Mouse (Mus musculus): ENCODE measurements around the gene Eid2b. TPM values are rescaled to one million over a fixed set of nuclear protein-coding genes. Genes with fewer than 3 reads are reported as not detected.
"Not testable (repeated sequence)": the region's sequence is repeated elsewhere in the genome, so short reads cannot be mapped to it uniquely, and the experiment has no call there.

Gene Eid2b
- 7.9 and 9.6 TPM in 2 replicates for polyA plus RNA-seq (2015; fragmentation: Nextera tagmentation; extraction: Ambion mirVana)

DNA sequence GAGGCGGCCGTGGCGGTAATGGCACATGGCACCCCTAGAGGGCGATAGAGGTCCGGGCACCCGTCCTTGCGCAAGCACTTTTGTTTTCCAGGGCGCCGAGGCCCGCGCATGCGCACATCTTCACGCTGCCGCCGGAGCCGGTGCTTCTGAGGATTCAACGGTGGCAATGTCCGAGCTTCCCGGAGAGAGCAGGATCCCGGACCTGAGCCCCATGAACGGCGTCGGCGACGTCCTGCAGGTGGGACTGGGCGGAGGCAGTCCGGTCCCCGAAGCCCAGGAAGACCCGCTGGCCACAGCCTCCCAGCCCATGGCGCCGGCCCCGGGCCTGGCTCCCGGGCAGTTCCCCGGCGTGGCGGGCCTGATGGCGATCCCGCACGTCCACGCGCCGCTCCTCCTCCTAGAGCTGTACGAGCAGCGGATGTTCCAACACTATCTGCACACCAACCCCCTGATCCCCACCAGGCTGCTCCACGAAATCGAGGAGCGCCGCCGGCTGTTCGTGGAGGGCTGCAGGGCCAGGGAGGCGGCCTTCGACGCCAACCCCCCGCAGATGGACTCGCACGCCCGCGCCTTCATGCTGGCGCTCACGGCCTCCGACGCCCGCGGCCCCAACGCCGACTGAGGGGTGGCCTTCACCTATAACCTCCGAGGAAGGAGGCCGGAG, at the start of gene Eid2b:
Gene Eid2b, plus strand, starts transcription at position 125 of the 664 bp plus-strand sequence.
- ATAC-seq (ENCODE audit: low read depth): peak; percentile 83
- Histone ChIP-seq H3K9ac (ENCODE audit: low read length) (peak within 1 kb of the TSS; percentile 95), H3K27me3 (ENCODE audit: control insufficient read depth, insufficient read depth, low read depth, low read length) (no peaks in the 10 kb centered on the region), H3K9me3 (ENCODE audit: control insufficient read depth, low read length) (no peaks in the 10 kb centered on the region), H3K4me3 (ENCODE audit: low read length) (peak within 1 kb of the TSS; percentile 80), H3K4me1 (replicated peaks; ENCODE audit: control insufficient read depth, insufficient read depth, low read length) (peaks cover 9% of the 10 kb centered on the region), H3K27ac (ENCODE audit: low read length) (peak within 1 kb of the TSS; percentile 52; the same call in 1 of the 2 replicates), H3K4me2 (ENCODE audit: low read depth, low read length) (peak within 1 kb of the TSS; percentile 85), H3K36me3 (ENCODE audit: control insufficient read depth, insufficient read depth, low read length) (no peaks in the 10 kb centered on the region)
- 2% methylated on average over 67 of the region's 68 CpGs for WGBS

DNA sequence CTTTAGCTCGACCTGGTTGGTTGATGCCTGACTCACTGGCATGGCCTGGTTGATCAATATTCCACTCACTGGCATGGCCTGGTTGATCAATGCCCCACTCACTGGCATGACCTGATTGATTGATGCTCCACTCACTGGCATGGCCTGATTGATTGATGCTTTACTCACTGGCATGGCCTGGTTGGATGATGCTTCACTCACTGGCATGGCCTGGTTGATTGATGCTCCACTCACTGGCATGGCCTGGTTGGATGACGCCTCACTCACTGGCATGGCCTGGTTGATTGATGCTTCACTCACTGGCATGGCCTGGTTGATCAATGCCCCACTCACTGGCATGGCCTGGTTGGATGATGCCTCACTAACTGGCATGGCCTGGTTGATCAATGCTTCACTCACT, 33.6 kb upstream of the Eid2b start:
- H3K9ac ChIP-seq (ENCODE audit: low read length); ATAC-seq (ENCODE audit: low read depth); H3K9me3 ChIP-seq (ENCODE audit: control insufficient read depth, low read length); H3K4me2 ChIP-seq (ENCODE audit: low read depth, low read length); H3K4me3 ChIP-seq (ENCODE audit: low read length); H3K36me3 ChIP-seq (ENCODE audit: control insufficient read depth, insufficient read depth, low read length); H3K27ac ChIP-seq (ENCODE audit: low read length); H3K4me1 ChIP-seq (replicated peaks; ENCODE audit: control insufficient read depth, insufficient read depth, low read length); H3K27me3 ChIP-seq (ENCODE audit: control insufficient read depth, insufficient read depth, low read depth, low read length): not testable (repeated sequence)
- 64% methylated on average over 2 of the region's 2 CpGs for WGBS

GRCm38 (mm10) chr7:28248957-28249356, 28.6 kb upstream of the Eid2b start:
- no peak for ATAC-seq (ENCODE audit: low read depth)
- Histone ChIP-seq H3K27me3 (ENCODE audit: control insufficient read depth, insufficient read depth, low read depth, low read length) (no peaks in the 10 kb centered on the region), H3K27ac (ENCODE audit: low read length) (no peak overlapping the region), H3K36me3 (ENCODE audit: control insufficient read depth, insufficient read depth, low read length) (no peaks in the 10 kb centered on the region), H3K4me3 (ENCODE audit: low read length) (no peak overlapping the region), H3K9ac (ENCODE audit: low read length) (no peak overlapping the region), H3K4me2 (ENCODE audit: low read depth, low read length) (no peak overlapping the region), H3K4me1 (replicated peaks; ENCODE audit: control insufficient read depth, insufficient read depth, low read length) (no peaks in the 10 kb centered on the region), H3K9me3 (ENCODE audit: control insufficient read depth, low read length) (peaks cover 4% of the 10 kb centered on the region)
- 81% methylated on average over 3 of the region's 3 CpGs for WGBS

- ATAC-seq (ENCODE audit: low read depth): no peak
- Histone ChIP-seq H3K4me1 (replicated peaks; ENCODE audit: control insufficient read depth, insufficient read depth, low read length) (no peaks in the 10 kb centered on the region), H3K27ac (ENCODE audit: low read length) (no peak overlapping the region), H3K9ac (ENCODE audit: low read length) (no peak overlapping the region), H3K27me3 (ENCODE audit: control insufficient read depth, insufficient read depth, low read depth, low read length) (no peaks in the 10 kb centered on the region), H3K36me3 (ENCODE audit: control insufficient read depth, insufficient read depth, low read length) (no peaks in the 10 kb centered on the region), H3K4me3 (ENCODE audit: low read length) (no peak overlapping the region), H3K4me2 (ENCODE audit: low read depth, low read length) (no peak overlapping the region), H3K9me3 (ENCODE audit: control insufficient read depth, low read length) (peaks cover 4% of the 10 kb centered on the region)
- 86% methylated on average over 17 of the region's 17 CpGs for WGBS
Observed at GRCm38 (mm10) chr7:28251976-28252375, 25.6 kb upstream of the Eid2b start.

DNA sequence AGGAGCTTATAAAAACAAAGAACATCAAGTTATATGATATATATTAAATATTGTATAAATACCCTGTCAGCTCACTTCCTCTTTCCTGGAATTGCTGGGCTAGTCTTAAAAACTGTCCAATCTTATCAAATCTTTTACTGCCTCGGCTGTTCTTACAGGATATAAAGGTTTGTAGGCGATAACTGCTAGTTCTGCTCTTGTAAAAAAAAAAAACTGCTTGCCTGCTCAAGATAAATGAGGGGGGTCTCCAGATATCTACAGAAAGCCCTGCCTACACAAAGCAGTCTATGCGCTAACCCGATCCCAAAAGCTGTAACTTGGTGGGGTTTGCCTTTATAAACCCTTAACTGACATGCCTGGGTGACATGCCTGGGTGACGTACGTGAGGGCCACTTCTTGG, 22.9 kb upstream of the Eid2b start:
- no peak for ATAC-seq (ENCODE audit: low read depth)
- Histone ChIP-seq H3K4me3 (ENCODE audit: low read length) (no peak overlapping the region), H3K27ac (ENCODE audit: low read length) (no peak overlapping the region), H3K27me3 (ENCODE audit: control insufficient read depth, insufficient read depth, low read depth, low read length) (no peaks in the 10 kb centered on the region), H3K9ac (ENCODE audit: low read length) (no peak overlapping the region), H3K4me2 (ENCODE audit: low read depth, low read length) (no peak overlapping the region), H3K9me3 (ENCODE audit: control insufficient read depth, low read length) (no peaks in the 10 kb centered on the region), H3K36me3 (ENCODE audit: control insufficient read depth, insufficient read depth, low read length) (no peaks in the 10 kb centered on the region), H3K4me1 (replicated peaks; ENCODE audit: control insufficient read depth, insufficient read depth, low read length) (no peaks in the 10 kb centered on the region)
- 80% methylated on average over 6 of the region's 6 CpGs for WGBS

GRCm38 (mm10) chr7:28255476-28255875, 22.1 kb upstream of the Eid2b start:
- ATAC-seq (ENCODE audit: low read depth): no peak
- no peaks in the 10 kb centered on the region for H3K36me3 ChIP-seq (ENCODE audit: control insufficient read depth, insufficient read depth, low read length)
- H3K27me3 ChIP-seq (ENCODE audit: control insufficient read depth, insufficient read depth, low read depth, low read length): no peaks in the 10 kb centered on the region
- 85% methylated on average over 6 of the region's 6 CpGs for WGBS
- H3K4me1 ChIP-seq (replicated peaks; ENCODE audit: control insufficient read depth, insufficient read depth, low read length): no peaks in the 10 kb centered on the region
- no peak overlapping the region for H3K9ac ChIP-seq (ENCODE audit: low read length)
- H3K27ac ChIP-seq (ENCODE audit: low read length): no peak overlapping the region
- no peak overlapping the region for H3K4me3 ChIP-seq (ENCODE audit: low read length)
- no peak overlapping the region for H3K4me2 ChIP-seq (ENCODE audit: low read depth, low read length)
- H3K9me3 ChIP-seq (ENCODE audit: control insufficient read depth, low read length): no peaks in the 10 kb centered on the region

DNA sequence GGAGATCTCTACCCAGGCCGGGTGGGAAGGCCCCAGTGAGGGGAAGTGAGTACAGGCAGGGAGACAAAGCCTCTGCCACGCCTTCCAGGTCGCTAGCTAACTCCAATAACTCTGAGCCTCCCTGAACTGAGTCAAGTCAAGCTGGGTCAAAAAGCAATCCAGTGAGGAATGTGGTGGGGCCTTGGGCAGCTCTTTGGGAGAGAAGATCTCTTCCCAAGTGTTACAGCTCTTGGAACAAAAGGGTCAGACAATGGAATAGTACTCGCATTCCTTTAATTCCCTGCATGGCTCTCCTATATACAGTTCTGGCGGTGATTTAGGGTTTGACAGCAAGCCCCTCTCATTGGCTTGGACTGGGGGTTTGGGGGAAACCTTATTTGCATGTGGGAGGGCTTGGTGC, 14.7 kb upstream of the Eid2b start:
- Histone ChIP-seq H3K27ac (ENCODE audit: low read length) (no peak overlapping the region), H3K9me3 (ENCODE audit: control insufficient read depth, low read length) (no peaks in the 10 kb centered on the region), H3K4me3 (ENCODE audit: low read length) (no peak overlapping the region), H3K4me2 (ENCODE audit: low read depth, low read length) (no peak overlapping the region), H3K27me3 (ENCODE audit: control insufficient read depth, insufficient read depth, low read depth, low read length) (no peaks in the 10 kb centered on the region), H3K36me3 (ENCODE audit: control insufficient read depth, insufficient read depth, low read length) (no peaks in the 10 kb centered on the region), H3K4me1 (replicated peaks; ENCODE audit: control insufficient read depth, insufficient read depth, low read length) (no peaks in the 10 kb centered on the region), H3K9ac (ENCODE audit: low read length) (no peak overlapping the region)
- no peak for ATAC-seq (ENCODE audit: low read depth)
- WGBS: 45% methylated on average over 5 of the region's 5 CpGs

DNA sequence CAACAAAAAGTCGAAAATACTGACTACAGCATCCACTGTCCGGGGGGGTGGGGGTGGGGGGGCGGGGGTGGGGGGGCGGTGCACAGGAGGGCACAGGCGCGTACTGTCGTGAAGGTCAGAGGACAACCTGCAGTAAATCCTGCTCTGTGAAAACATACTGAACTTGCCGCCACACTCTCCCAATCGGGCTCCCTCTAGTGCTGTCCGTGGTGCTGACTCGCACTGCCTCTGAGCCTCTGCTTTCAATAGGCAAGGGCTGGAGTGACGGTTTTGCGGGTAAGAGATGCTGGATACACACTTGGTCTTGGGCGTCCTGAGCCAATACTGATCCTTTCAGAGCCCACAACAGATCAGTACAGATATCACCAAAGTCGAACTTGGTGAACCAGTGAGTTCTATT, 13.8 kb upstream of the Eid2b start:
- Histone ChIP-seq H3K4me2 (ENCODE audit: low read depth, low read length) (no peak overlapping the region), H3K27ac (ENCODE audit: low read length) (no peak overlapping the region), H3K27me3 (ENCODE audit: control insufficient read depth, insufficient read depth, low read depth, low read length) (no peaks in the 10 kb centered on the region), H3K9me3 (ENCODE audit: control insufficient read depth, low read length) (no peaks in the 10 kb centered on the region), H3K9ac (ENCODE audit: low read length) (no peak overlapping the region), H3K4me1 (replicated peaks; ENCODE audit: control insufficient read depth, insufficient read depth, low read length) (peaks cover 5% of the 10 kb centered on the region), H3K4me3 (ENCODE audit: low read length) (no peak overlapping the region), H3K36me3 (ENCODE audit: control insufficient read depth, insufficient read depth, low read length) (no peaks in the 10 kb centered on the region)
- 4% methylated on average over 15 of the region's 15 CpGs for whole genome bisulfite sequencing
- 0 out of 2 replicates have a peak, but pooled peaks have one; percentile 21 for ATAC-seq (ENCODE audit: low read depth)

DNA sequence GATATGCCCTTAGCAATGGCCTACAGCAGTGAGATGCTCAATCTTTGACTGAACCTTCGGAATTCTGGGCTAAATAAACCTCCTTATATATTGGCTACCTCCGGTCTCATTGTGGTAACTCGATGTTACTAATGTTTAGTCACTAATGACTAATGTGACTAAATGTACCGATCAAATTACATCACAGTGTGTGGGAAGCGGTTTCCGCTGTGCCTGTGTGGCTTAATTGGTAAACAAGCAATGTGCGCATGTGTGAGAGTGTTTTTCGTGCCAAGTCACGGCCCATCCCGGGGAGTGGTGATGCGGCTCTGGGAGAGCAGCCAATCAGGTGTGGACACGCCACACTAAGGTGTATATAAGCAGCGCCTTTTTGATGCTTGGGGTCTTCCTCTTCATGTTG, 12.1 kb upstream of the Eid2b start:
- Histone ChIP-seq H3K4me3 (ENCODE audit: low read length) (no peak overlapping the region), H3K4me2 (ENCODE audit: low read depth, low read length) (no peak overlapping the region), H3K36me3 (ENCODE audit: control insufficient read depth, insufficient read depth, low read length) (no peaks in the 10 kb centered on the region), H3K27me3 (ENCODE audit: control insufficient read depth, insufficient read depth, low read depth, low read length) (no peaks in the 10 kb centered on the region), H3K9me3 (ENCODE audit: control insufficient read depth, low read length) (no peaks in the 10 kb centered on the region), H3K4me1 (replicated peaks; ENCODE audit: control insufficient read depth, insufficient read depth, low read length) (peaks cover 10% of the 10 kb centered on the region), H3K27ac (ENCODE audit: low read length) (no peak overlapping the region), H3K9ac (ENCODE audit: low read length) (no peak overlapping the region)
- 88% methylated on average over 13 of the region's 13 CpGs for WGBS
- no peak for ATAC-seq (ENCODE audit: low read depth)

Measured in lung, embryonic 16.5 days (tissue).